Mouse (Mus musculus) testis, adult 2 months (tissue): Measurements from ENCODE around the gene Fam43b. TPM values are rescaled to one million over a fixed set of nuclear protein-coding genes. Genes with fewer than 3 reads are reported as not detected.

Source experiments
- H3K27ac ChIP-seq: fragments of 200-500 bp; 2 replicates; pipeline ENCODE4 v1.5.1; 2012; ENCODE audit warnings: low read depth, low read length; ENCODE audit not compliant: control insufficient read depth, insufficient read depth
- H3K27me3 ChIP-seq: fragments of 200-500 bp; 2 replicates; pipeline ENCODE4 v1.6.1; 2012; ENCODE audit warnings: mild to moderate bottlenecking, low read length, moderate library complexity; ENCODE audit not compliant: control insufficient read depth, insufficient read depth
- H3K36me3 ChIP-seq: fragments of 200-500 bp; 2 replicates; pipeline ENCODE4 v1.6.1; 2012; ENCODE audit warnings: mild to moderate bottlenecking, low read length; ENCODE audit not compliant: control insufficient read depth, insufficient read depth
- H3K4me1 ChIP-seq: fragments of 200-500 bp; 2 replicates; pipeline ENCODE4 v1.6.1; 2012; ENCODE audit warnings: low read length; ENCODE audit not compliant: control insufficient read depth, insufficient read depth
- H3K4me3 ChIP-seq: fragments of 200-500 bp; 2 replicates; pipeline ENCODE4 v1.5.1; 2012; ENCODE audit warnings: low read depth, mild to moderate bottlenecking, low read length, moderate library complexity, mixed read lengths; ENCODE audit not compliant: control insufficient read depth
- CTCF ChIP-seq: fragments of 200-500 bp; IDR thresholded peaks from 2 replicates; pipeline ENCODE4 v1.5.1; 2012; ENCODE audit warnings: low read depth, mild to moderate bottlenecking, inconsistent platforms, low read length, moderate library complexity; ENCODE audit not compliant: control insufficient read depth, insufficient read depth, insufficient replicate concordance
- POLR2A ChIP-seq: fragments of 200-500 bp; IDR thresholded peaks from 2 replicates; pipeline ENCODE4 v1.6.1; 2012; ENCODE audit warnings: low read depth, mild to moderate bottlenecking, inconsistent platforms, low read length, moderate library complexity; ENCODE audit not compliant: control insufficient read depth
- polyA plus RNA-seq: library from polyadenylated mRNA; depleted of rRNA; stranded (reverse); fragments of >200 nt; gene quantifications from 2 replicates; pipeline ENCODE4 v1.2.3, GENCODE M21; 2012; rRNA removed

The Fam43b gene
- polyA plus RNA-seq, 1 experiment: not detected

- H3K27me3 ChIP-seq: no peaks in the 10 kb centered on the region
- H3K27ac ChIP-seq: no peak overlapping the region
- TF ChIP-seq POLR2A: no peak
- no peak for TF ChIP-seq CTCF
- no peak overlapping the region for H3K4me3 ChIP-seq
- H3K36me3 ChIP-seq: no peaks in the 10 kb centered on the region
- H3K4me1 ChIP-seq: no peaks in the 10 kb centered on the region
Observed at GRCm38 (mm10) chr4:138344891-138345545, 51.3 kb downstream of the Fam43b start.

Other genes starting within 250 kb of the Fam43b start
- gene Hp1bp3, start 180.2 kb downstream of the Fam43b start, polyA plus RNA-seq: 14.7 and 17.1 TPM in 2 replicates
- gene Sh2d5, start 146.1 kb downstream of the Fam43b start, polyA plus RNA-seq: 1.1 TPM in 2 replicates
- 224 and 276 TPM in 2 replicates for gene Kif17, start 146.1 kb downstream of the Fam43b start, polyA plus RNA-seq
- gene Ddost, start 91.8 kb downstream of the Fam43b start, polyA plus RNA-seq: 156 and 177 TPM in 2 replicates
- gene Pink1, start 70.2 kb downstream of the Fam43b start, polyA plus RNA-seq: 134 and 160 TPM in 2 replicates
- 0.13 and 0.61 TPM in 2 replicates for gene Cda, start 28.5 kb downstream of the Fam43b start, polyA plus RNA-seq
- 54.2 and 74.1 TPM in 2 replicates for gene Mul1, start 38.1 kb upstream of the Fam43b start, polyA plus RNA-seq
- 34.4 and 38.9 TPM in 2 replicates for gene Camk2n1, start 57.8 kb upstream of the Fam43b start, polyA plus RNA-seq
- 24.8 and 30.2 TPM in 2 replicates for gene Vwa5b1, start 239.4 kb upstream of the Fam43b start, polyA plus RNA-seq